Mouse (Mus musculus) testis, postnatal 10 days (tissue): ENCODE data around the gene Fam3b.
A peak's percentile ranks its signal among the peaks of the same experiment; 100 is the strongest.

Experiments used
- DNase-seq: peaks from one replicate; pipeline ENCODE4 v3.0.0; 2021; ENCODE audit warnings: low spot score

Gene Fam3b

GRCm38 (mm10) chr16:97514099-97514940 lies at the start of gene Fam3b:
Fam3b (minus strand) TSS chr16:97514816.
- no peak for DNase-seq

- no peak for DNase-seq
Measured at GRCm38 (mm10) chr16:97544340-97544739, 29.7 kb upstream of the Fam3b start.

GRCm38 (mm10) chr16:97536859-97537258 lies 22.2 kb upstream of the Fam3b start:
- DNase-seq: no peak

GRCm38 (mm10) chr16:97535808-97536413 lies 21.3 kb upstream of the Fam3b start:
- peak; percentile 77 for DNase-seq

GRCm38 (mm10) chr16:97534876-97535461 lies 20.4 kb upstream of the Fam3b start:
- DNase-seq: peak; percentile 53

- DNase-seq: peak; percentile 49
Measured at GRCm38 (mm10) chr16:97534448-97534847, 19.8 kb upstream of the Fam3b start.

- DNase-seq: no peak
Measured at GRCm38 (mm10) chr16:97533751-97534150, 19.1 kb upstream of the Fam3b start.

- no peak for DNase-seq
Measured at GRCm38 (mm10) chr16:97533126-97533525, 18.5 kb upstream of the Fam3b start.

- no peak for DNase-seq
Measured at GRCm38 (mm10) chr16:97529241-97529640, 14.6 kb upstream of the Fam3b start.

GRCm38 (mm10) chr16:97523024-97523423 lies 8.4 kb upstream of the Fam3b start:
- DNase-seq: peak; percentile 68

- no peak for DNase-seq
Measured at GRCm38 (mm10) chr16:97521983-97522382, 7.4 kb upstream of the Fam3b start.

- DNase-seq: no peak
Measured at GRCm38 (mm10) chr16:97516341-97516740, 1.7 kb upstream of the Fam3b start.

- DNase-seq: peak; percentile 51
Measured at GRCm38 (mm10) chr16:97512347-97512751, 2.3 kb downstream of the Fam3b start.

- DNase-seq: no peak
Measured at GRCm38 (mm10) chr16:97511495-97511894, 3.1 kb downstream of the Fam3b start.

- no peak for DNase-seq
Measured at GRCm38 (mm10) chr16:97510849-97511248, 3.8 kb downstream of the Fam3b start.

GRCm38 (mm10) chr16:97507783-97508182 lies 6.8 kb downstream of the Fam3b start:
- DNase-seq: no peak

GRCm38 (mm10) chr16:97504793-97505192 lies 9.8 kb downstream of the Fam3b start:
- no peak for DNase-seq

GRCm38 (mm10) chr16:97503849-97504248 lies 10.8 kb downstream of the Fam3b start:
- no peak for DNase-seq

GRCm38 (mm10) chr16:97500901-97501300 lies 13.7 kb downstream of the Fam3b start:
- no peak for DNase-seq

- DNase-seq: no peak
Measured at GRCm38 (mm10) chr16:97499450-97499849, 15.2 kb downstream of the Fam3b start.

GRCm38 (mm10) chr16:97498139-97498538 lies 16.5 kb downstream of the Fam3b start:
- no peak for DNase-seq

GRCm38 (mm10) chr16:97497682-97498081 lies 16.9 kb downstream of the Fam3b start:
- no peak for DNase-seq

GRCm38 (mm10) chr16:97496026-97496425 lies 18.6 kb downstream of the Fam3b start:
- no peak for DNase-seq
